Mouse (Mus musculus) CD4-positive helper T cell, adult 2 months (primary cell): ENCODE measurements around the gene Rassf5.
A peak's percentile ranks its signal among the peaks of the same experiment; 100 is the strongest.

ENCODE experiments used
- DNase-seq: peaks from one replicate; pipeline ENCODE4 v3.0.0-alpha.2; 2012; ENCODE audit warnings: low read depth, missing footprints, low spot score

Gene Rassf5

DNA sequence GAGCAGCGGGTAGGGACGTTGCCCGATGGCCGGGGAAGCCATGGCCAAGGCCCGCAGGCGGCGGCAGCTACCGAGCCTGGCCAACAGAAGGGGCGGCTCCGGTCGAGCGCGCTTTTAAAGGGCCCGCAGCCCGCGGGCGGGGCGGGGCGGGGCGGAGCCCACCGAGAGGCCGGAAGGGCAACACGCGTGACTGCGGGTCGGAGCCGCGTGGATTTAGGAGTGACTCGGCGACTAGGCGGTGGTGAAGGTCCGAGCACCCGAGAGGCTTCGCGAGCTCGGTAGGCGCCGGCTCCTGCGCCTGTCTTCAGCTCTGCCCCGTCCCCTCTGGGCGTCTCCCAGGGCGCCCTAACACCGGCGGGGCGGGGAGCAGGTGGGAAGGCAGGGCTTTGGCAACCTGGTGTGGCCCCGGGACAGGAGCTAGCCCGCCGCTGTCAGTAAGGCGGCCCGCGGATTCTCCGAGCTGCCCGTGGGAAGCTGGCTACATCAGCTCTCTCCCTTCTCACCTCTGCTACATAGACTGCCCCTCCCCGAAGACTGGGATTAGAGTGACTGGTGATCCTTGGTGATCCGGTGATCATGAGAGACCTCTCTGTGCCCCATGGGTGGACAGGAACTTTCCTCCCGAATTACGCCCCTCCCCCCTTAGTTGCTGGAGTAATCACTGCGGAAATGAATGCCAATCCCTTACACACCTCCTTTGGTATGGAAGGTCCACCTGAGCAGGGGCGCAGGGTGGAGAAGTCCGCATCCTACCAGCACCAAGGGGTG is at the start of gene Rassf5:
Rassf5 (minus strand) TSS at position 170 of the 768 bp plus-strand sequence.
- DNase-seq: peak; percentile 71

DNA sequence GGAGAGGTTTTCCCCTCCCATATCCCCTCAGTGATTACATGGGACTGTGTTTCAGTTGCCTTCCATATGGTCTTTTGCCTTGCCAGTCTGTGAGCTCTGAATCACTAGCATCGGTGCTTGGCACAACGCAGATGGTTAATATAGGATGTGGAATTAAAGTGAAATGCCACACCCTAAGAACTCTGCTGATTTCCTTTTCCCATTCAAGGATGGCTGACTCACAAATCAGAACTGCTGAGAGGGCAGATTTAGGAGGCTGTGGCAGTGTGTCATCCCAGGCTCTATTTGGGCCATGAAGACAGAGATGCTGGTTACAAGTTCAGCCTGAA is 48.8 kb upstream of the Rassf5 start:
- no peak for DNase-seq

DNA sequence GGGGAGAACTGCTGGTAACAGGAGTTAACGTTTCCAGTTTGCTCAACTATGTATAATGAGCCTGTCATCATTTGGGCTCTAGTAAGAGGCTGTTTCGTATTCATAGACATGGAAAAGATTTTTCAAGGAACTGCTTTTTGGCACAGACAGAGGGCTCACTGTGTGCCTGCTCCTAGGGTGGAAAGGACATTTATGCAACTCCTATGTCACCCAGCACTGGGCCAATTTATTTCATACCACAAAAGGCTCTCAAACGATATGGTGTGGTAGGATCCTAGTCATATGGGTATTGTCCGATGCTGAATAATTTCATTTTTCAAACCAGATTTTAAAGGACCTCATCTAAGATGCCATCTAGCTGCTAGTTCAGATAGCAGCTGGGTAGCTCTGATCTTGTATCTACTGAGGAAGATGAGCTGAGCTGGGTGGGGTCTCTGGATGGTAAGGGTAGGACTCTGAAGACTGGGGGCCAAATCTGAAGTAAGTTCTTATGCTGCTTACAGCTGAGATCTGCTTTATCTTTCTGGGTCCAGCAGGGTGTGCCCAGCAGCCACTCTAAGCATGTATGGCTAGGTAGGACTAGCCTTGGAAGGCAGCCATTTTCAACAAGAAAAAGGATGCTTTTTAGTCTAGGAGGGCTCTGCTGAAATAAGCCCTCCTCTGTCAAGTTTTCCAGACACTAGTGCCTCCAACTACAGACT is 48.3 kb upstream of the Rassf5 start:
- DNase-seq: no peak

DNA sequence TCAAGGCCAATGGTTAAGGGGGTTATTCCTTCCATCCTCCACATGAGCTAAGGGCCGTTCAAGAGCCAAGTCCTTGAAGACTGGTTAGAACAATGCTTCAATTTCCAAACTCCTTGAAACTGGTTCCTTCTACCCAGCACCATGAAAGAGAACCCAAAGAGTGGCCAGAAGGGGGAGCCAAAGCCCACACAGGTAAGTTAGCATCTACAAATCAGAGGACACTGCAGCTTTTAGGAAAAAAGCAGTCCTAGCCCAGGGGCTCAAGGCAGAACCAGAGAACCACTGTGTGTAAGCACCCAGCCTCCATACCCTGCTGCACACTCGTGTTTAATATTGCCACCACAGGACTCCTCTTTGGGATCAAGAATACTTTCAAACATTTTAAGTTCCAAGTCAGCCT is 45.6 kb upstream of the Rassf5 start:
- peak; percentile 74 for DNase-seq

DNA sequence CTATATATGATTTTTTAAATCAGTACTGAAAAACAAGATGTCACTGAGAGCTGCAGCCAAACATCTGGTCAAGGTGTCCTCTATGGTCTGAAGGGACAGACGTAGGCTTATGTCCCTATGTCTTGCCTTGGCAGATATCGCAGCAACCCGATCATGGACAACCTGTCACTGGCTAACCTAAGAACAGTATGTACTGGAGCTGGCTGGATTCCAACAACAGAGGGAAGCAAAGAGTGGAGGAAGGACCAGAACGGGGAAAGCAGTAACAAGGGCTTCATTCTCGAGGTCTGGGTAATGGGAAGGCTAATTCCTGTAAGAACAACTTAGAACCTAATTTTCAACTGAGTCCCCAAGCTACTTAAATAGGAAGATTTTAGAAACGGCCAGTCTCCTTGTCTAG is 43.9 kb upstream of the Rassf5 start:
- DNase-seq: no peak

DNA sequence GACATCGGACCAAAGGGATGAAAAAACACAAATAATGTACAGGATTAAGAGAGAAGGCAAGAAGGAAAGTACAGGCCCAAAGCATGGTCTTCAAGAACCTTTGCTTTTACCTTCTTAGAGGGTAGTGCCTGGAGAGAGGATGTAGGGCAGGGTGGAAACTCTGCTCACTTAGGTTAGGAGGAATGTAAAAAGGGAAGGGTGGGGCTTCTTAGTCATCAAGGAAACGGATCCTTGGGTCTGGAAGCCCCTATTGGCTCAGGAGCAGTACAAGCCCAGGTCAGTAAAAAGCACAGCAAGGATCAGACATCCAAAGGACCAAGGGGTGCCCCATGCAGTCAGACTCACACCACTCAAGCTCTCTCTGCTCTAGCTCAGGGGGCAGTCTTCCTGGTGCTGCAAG is 42.2 kb upstream of the Rassf5 start:
- no peak for DNase-seq

DNA sequence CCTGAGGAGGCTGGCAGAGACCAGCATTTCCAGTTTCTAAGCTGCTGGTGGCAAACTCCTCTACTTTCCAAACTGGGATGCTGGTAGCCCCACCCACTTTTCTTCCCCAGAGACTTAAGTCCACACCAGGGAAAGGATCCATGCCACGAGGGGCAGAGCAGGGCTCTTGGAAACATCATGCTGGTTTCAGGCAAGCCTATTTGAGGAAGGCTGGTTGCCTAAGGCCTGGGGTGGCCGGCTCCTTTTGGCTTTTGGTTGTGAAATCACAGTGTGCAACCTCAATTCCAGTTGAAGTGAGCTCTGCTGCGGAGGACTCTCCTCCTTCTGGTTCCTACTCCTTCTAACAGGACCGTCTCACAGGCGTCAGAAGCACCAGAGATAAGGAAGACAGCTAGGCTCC is 41.7 kb upstream of the Rassf5 start:
- DNase-seq: no peak

DNA sequence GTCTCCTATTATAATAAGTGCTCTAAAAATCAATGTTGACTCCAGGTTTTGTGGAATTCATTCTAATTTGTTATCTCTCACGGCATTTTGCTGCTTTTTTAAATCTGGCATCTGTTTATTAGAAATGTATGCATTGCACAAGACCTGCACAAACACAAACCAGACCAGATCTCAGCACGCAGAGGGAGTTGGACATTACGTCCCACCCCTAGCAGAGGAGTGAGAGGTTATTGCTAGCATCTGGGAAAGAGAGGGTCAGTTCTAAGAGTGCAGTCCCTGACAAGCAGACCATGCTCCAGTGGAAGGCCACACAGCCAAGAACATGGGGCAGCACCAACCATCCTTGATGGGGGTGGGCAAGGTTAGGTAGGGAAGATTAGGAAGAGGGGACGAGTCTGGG is 39.6 kb upstream of the Rassf5 start:
- DNase-seq: no peak

DNA sequence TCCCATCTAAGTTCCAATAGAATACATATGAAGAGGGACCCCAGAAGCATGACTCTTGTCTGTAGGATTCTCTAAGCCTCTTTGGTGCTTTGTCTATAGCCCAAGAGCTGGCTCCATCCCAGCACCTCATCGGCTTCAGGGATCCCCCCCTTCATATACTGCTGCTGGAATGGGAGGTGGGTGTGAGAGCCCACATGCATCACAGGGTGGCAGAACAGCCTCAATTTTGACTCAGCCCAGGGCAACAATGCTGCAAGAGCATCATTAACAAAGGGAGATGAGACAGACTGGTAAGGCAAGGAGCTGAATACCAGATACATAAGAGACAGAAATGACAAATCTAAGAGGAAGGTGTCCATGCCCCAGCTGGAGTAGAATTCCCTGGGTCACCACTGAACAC is 39.1 kb upstream of the Rassf5 start:
- no peak for DNase-seq

DNA sequence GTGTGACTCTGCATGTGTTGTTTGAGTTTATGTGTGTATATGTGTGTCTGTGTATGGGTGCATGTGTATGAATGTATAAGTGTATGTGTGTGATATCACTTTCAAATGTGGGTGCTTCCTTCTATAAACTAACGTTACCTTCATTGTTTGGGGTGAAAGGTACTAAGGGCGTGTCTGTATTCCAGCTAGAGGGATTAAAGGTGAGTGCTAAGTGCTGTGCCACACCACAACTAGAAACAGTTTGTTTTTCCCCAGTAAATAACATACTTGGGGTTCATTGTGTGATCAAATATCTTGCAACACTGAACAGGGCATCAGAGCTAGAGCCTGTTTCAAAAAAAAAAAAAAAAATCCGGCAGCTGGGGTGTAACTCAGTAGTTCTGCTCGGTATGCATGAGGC is 36.7 kb upstream of the Rassf5 start:
- DNase-seq: no peak

DNA sequence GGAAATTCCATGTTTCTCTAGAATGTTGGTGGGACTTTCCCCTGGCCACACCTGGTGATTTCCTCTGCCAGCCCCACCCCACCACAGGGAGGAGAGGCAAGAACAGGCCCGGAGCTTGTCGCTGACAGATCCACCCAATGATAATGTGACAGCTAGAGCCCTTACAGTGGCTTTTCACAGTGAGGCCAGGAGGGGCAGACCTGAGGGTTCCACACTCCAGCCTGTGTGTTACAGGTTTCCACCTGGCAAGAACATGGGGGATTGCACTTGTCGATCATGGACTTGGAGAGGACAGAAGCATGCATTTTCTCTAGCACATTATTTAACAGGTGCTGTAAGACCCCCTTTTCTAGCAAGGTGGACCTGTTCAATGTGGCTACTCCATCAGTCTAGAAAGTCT is 35.2 kb upstream of the Rassf5 start:
- DNase-seq: peak; percentile 77

DNA sequence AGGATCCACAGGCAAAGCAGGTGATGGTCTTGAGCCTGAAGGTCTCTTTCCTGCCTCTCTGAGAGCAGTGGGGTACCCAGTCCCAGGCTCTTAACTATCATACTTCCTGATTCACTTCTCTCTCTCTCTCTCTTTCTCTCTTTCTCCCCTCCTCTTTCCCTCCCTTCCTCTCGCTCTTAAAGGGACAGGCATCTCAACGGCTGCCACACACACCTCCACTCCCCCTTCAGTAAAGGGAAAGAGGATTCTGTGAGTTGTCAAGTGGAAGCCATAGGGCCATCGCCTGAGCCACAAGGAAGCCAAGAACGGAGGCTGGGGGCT is 34.4 kb upstream of the Rassf5 start, which contains the start of gene Ikbke:
Ikbke (minus strand) TSS at position 151 of the 321 bp plus-strand sequence.
- DNase-seq: peak; percentile 60

DNA sequence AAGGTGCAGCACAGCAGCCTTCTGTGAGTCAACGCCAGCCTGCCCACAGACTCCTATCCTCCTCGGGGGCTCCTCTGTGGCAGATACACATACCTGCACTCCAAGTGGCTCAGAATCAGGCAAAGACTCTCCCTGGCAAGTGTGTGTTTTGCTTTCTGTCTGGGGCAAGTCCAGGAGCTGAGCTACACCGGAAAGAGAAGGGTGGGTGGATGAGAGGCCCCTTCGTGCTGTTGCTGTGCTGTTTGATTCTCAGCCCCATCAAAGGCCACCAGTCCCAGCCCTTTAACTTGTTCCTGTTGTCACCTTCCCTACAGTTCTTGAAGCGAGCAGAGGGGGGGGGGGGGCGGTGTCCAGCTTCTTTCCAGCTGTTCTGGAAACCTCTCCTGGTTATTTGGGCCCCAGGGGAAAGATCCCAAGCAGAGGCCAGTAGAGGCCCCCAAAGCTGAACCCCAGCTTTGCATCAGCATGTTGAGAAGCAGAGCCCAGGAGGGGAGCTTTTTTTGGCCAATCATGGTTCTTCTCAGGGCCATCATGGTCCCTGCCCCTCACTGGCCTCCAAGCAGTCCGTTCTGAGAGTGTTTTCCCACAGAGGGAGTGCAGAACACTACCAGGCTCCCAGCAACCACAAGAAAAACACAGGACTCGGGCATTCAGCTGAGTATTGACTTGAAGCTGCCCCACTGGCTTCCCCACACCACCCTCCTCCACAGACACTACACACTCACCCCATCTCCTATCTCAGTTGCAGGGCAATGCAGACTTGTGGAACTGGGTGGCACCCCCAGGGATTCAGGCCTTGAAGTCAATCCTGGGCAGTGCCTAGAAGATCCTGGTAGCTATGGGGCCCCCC is 33.8 kb upstream of the Rassf5 start:
- peak; percentile 67 for DNase-seq

DNA sequence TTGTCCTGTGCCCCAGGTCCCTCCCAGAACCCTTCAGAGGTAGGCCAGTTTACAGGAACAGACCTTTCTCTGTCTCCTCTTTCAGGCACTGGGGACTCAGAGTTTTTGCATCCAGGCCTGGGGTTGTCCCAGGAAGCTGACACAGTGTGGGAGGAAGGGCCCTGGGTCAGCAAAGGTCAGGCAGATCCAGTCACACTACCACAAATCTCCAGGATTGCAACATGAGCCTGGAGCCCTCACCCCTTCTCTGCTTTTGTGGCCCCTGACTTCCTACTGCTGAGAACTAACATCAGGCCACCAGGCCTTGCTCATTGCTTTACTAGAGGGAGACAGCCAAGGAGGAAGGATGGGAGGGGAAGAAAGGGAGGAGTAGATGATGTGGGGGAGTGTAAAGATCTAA is 31.8 kb upstream of the Rassf5 start:
- no peak for DNase-seq

DNA sequence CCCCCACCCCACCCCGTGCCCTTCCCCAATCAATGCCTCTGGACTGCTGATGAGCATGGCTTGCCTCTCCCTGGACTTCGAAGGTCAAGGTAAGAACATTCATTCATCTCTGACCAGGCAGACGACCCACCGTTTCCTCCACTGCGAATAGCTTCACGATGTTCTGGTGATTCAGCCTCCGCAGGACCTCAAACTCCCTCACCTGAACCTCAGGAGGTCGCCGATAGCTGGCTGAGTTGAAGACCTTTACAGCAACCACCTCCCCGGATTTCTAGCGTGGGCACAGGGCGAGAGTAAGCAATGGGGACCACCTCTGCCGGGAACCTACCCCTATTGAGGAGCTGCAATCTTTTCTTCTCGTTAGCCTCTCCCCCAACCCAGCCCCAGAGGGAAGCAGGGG is 30.5 kb upstream of the Rassf5 start:
- no peak for DNase-seq

DNA sequence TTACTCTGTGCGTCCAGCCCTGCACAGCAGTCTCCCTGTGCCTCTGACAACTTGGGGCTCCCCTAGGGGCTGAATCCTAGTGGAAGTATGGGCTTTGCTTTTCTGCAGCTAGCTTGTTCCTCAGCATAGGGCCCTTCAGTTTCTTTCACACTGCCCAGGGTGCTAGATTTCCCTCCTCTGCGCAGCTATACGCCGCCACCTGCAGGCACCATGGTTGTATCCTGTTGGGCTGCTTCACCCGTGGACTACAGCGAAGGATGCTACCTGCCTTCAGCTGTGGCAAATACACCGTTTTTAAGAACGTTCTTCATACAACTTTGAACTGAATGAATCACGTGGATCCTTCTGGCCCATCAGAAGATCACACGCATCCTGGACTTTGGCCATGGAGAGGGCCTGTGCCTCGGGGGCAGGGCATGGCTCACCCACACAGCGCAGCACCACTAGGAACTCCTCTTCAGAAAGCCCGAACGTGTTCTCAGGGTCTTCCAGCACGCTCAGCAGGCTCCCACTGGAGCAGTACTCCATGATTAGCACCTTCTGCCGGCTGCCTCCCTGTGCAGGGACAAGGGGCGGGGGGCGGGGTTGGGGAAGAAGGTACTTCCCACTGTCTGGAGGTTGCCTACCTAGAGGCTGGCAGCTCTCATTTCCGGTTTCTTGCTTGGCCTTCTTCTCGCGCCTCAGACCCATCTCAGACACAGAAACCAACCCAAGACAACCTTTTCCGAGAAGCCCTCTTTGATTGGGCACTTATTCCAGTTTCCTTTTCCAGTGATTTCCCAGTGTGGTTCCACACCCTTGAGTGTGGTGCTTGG is 29.9 kb upstream of the Rassf5 start:
- no peak for DNase-seq

DNA sequence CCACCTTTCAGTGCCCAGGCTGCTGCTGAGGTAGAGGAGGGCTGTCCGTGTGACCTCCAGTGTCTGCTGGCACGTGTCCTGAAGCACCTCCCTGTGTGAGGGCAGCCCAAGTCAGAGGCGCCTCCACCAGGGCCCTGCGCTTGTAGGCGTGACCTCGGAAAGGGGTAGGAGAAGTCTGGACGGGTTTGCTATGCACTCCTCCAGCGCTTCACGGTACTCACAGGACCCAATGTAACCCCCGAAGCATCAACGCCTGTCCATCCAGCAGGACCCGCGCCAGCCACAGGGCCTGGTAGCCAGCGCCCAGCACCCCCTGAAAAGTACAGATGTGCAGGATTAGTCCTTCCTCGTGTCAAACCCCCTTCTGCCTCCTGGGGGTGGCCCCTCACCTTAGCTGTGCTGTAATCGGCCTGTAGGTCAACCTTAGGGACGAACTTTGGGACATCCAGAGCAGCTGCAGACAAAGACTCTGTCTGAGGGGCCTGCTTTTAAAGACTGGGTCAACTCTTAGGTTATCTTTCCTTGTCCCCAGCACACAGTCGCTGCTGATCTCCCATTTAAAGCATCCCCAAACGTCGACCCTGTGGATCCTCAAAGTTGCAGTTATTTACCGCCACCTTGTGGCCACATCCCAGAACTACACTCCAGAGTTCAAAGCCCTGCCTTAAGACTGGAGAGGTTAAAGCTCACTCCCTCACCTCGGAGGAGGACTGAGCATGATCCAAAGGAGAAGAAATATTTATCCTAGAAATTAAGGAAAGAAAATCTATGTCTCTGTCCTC is 24.9 kb upstream of the Rassf5 start:
- peak; percentile 76 for DNase-seq

DNA sequence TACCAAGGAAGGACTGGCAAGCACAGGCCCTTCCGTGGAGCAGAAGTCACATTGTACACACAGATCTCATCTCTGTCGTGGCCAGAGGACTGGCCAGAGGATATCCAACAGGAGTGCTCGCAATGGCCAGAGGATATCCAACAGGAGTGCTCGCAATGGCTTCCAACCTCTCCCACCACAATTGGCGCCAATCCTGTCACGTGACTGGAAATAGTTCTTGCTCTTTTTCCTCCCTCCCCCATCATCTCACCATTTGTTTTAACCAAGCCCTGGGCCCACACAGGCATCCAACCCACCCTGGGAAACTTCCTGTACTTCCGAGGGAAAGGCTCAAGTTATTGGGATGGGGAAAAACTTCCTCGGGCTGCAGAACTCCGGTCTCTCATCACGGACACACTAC is 23.7 kb upstream of the Rassf5 start:
- DNase-seq: no peak

DNA sequence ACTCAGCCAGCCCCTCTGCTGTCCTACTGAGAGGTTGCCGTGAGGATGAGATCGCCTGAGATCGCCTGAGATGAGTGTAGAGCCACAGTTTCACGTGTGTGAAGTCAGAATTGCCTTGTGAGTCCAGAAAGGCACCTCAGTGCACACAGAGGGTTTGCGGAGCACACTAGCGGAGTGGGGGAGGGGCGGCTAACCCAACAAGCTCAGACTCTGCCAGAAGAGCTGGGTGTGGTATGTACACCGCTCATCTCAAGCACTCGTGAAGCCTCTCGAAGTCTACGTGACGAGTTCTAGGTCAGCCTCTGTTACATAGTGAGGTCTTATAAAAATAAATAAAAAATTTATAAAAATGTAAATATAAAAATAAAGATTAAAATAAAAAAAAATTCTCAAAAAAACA is 18.8 kb upstream of the Rassf5 start:
- no peak for DNase-seq

DNA sequence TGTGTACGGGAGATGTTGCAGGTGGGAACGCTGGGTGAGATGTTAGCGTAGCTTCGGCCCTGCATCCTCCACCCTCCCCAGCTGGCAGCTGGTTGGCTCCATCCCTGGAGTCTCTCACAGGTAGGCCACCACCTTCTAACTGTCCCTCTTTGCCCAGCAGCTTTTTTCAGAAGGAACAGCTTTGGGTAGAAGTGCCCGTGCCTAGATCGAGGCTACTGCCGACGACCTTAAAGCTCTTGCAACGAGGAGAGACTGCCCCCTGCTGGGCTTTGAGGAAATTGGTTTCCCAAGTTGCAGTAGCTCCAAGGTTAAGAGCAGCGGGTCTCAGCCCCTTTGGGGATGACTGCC is 15.2 kb upstream of the Rassf5 start:
- peak; percentile 68 for DNase-seq
